Mouse (Mus musculus) MEL (cell line): ENCODE measurements at regions not wholly inside any gene's neighbourhood (a gene's known extent, or its start where the extent isn't known, plus 50 kb on each side); places are given as distances from the start of the nearest gene placed in this dataset.

Experiments used
- DNase-seq: peaks from one replicate; pipeline ENCODE4 v3.0.0; 2011; ENCODE audit warnings: low read depth, low spot score
- H3K27ac ChIP-seq: 2 replicates; pipeline ENCODE4 v1.5.1; 2012; ENCODE audit warnings: low read depth, mild to moderate bottlenecking, control low read depth, low read length, moderate library complexity; ENCODE audit not compliant: control insufficient read depth
- H3K27me3 ChIP-seq, 2 experiments: fragments of 150-350 bp in 1 of 2; sonication (generic) in 1 of 2; 2 replicates each; pipeline ENCODE4 v1.6.1; 2012; ENCODE audit warnings: low read length in 2 of 2, mild to moderate bottlenecking in 2 of 2, improper control_type of control experiment in 1 of 2, moderate library complexity in 1 of 2; ENCODE audit not compliant: insufficient read depth in 2 of 2, control insufficient read depth in 1 of 2
- H3K36me3 ChIP-seq, 2 experiments: 2 replicates each; pipeline ENCODE4 v1.6.1; 2012 to 2014; ENCODE audit warnings: low read length in 2 of 2, improper control_type of control experiment in 1 of 2, inconsistent platforms in 1 of 2, mild to moderate bottlenecking in 1 of 2; ENCODE audit not compliant: insufficient read depth in 2 of 2, control insufficient read depth in 1 of 2
- H3K4me1 ChIP-seq, 2 experiments: fragments of 150-350 bp in 1 of 2; sonication (generic) in 1 of 2; 2 replicates each; pipeline ENCODE4 v1.6.1; 2012; ENCODE audit warnings: low read length in 2 of 2, improper control_type of control experiment in 1 of 2, mild to moderate bottlenecking in 1 of 2; ENCODE audit not compliant: insufficient read depth in 2 of 2, control insufficient read depth in 1 of 2
- H3K4me3 ChIP-seq, 2 experiments: fragments of 150-350 bp in 1 of 2; sonication (generic) in 1 of 2; 2 replicates each; pipeline ENCODE4 v1.5.1; 2012; ENCODE audit warnings: low read depth in 2 of 2, low read length in 2 of 2, mild to moderate bottlenecking in 2 of 2, moderate library complexity in 2 of 2, control low read depth in 1 of 2, improper control_type of control experiment in 1 of 2; ENCODE audit not compliant: control insufficient read depth in 1 of 2, insufficient read depth in 1 of 2
- H3K79me2 ChIP-seq: 2 replicates; pipeline ENCODE4 v1.6.1; 2012; ENCODE audit warnings: mild to moderate bottlenecking, low read length, moderate library complexity; ENCODE audit not compliant: control insufficient read depth, poor library complexity, insufficient read depth
- H3K9ac ChIP-seq: 2 replicates; pipeline ENCODE4 v1.6.1; 2012; ENCODE audit warnings: low read depth, mild to moderate bottlenecking, control low read depth, low read length, moderate library complexity; ENCODE audit not compliant: control insufficient read depth, poor library complexity, severe bottlenecking
- H3K9me3 ChIP-seq: fragments of 150-350 bp; sonication (generic); replicated peaks from 2 replicates; pipeline ENCODE4 v1.6.1; 2012; ENCODE audit warnings: mild to moderate bottlenecking, low read length, improper control_type of control experiment, moderate library complexity; ENCODE audit not compliant: insufficient read depth
- CHD1 ChIP-seq: IDR thresholded peaks from 2 replicates; pipeline ENCODE4 v1.6.1; 2012; ENCODE audit warnings: low read depth, mild to moderate bottlenecking, inconsistent platforms, low read length, improper control_type of control experiment
- EP300 ChIP-seq, 2 experiments: IDR thresholded peaks; 2 replicates each; pipeline ENCODE4 v1.6.1; 2011; ENCODE audit warnings: improper control_type of control experiment in 2 of 2, low read length in 2 of 2, low read depth in 1 of 2, mild to moderate bottlenecking in 1 of 2
- GATA1 ChIP-seq: IDR thresholded peaks from 2 replicates; pipeline ENCODE4 v1.6.1; 2011; ENCODE audit warnings: low read depth, low read length, improper control_type of control experiment
- HCFC1 ChIP-seq: IDR thresholded peaks from 2 replicates; pipeline ENCODE4 v1.6.1; 2012; ENCODE audit warnings: low read depth, mild to moderate bottlenecking, inconsistent platforms, low read length, improper control_type of control experiment, moderate library complexity
- KAT2A ChIP-seq: conservative IDR thresholded peaks from 2 replicates; pipeline ENCODE4 v1.6.1; 2012; ENCODE audit warnings: low read depth, low read length, improper control_type of control experiment, inconsistent platforms
- MAFK ChIP-seq: IDR thresholded peaks from 2 replicates; pipeline ENCODE4 v1.6.1; 2011; ENCODE audit warnings: low read depth, mild to moderate bottlenecking, low read length, improper control_type of control experiment, borderline replicate concordance
- MAX ChIP-seq: IDR thresholded peaks from 2 replicates; pipeline ENCODE4 v1.6.1; 2011; ENCODE audit warnings: low read length, improper control_type of control experiment
- POLR2A ChIP-seq, 2 experiments: IDR thresholded peaks; 2 replicates each; pipeline ENCODE4 v1.6.1; 2011 to 2012; ENCODE audit warnings: low read length in 2 of 2, mild to moderate bottlenecking in 2 of 2, control low read depth in 1 of 2, improper control_type of control experiment in 1 of 2, low read depth in 1 of 2, moderate library complexity in 1 of 2; ENCODE audit not compliant: control insufficient read depth in 1 of 2, insufficient read depth in 1 of 2, poor library complexity in 1 of 2
- RCOR1 ChIP-seq: IDR thresholded peaks from 2 replicates; pipeline ENCODE4 v1.6.1; 2012; ENCODE audit warnings: low read depth, mild to moderate bottlenecking, inconsistent platforms, low read length, improper control_type of control experiment
- TBP ChIP-seq: IDR thresholded peaks from 2 replicates; pipeline ENCODE4 v1.8.0; 2011; ENCODE audit warnings: low read depth, low read length, improper control_type of control experiment
- TCF12 ChIP-seq: IDR thresholded peaks from 2 replicates; pipeline ENCODE4 v1.6.1; 2014; ENCODE audit warnings: low read depth, mild to moderate bottlenecking, inconsistent platforms, low read length, improper control_type of control experiment, moderate library complexity
- UBTF ChIP-seq: IDR thresholded peaks from 2 replicates; pipeline ENCODE4 v1.6.1; 2012; ENCODE audit warnings: low read depth, mild to moderate bottlenecking, inconsistent platforms, low read length, improper control_type of control experiment, moderate library complexity, borderline replicate concordance; ENCODE audit not compliant: insufficient read depth
- USF1 ChIP-seq: IDR thresholded peaks from 2 replicates; pipeline ENCODE4 v1.6.1; 2014; ENCODE audit warnings: low read depth, mild to moderate bottlenecking, inconsistent platforms, low read length, improper control_type of control experiment, moderate library complexity
- USF2 ChIP-seq, 2 experiments: IDR thresholded peaks; 2 replicates each; pipeline ENCODE4 v1.6.1; 2011 to 2012; ENCODE audit warnings: improper control_type of control experiment in 2 of 2, low read length in 2 of 2, borderline replicate concordance in 1 of 2, inconsistent platforms in 1 of 2, low read depth in 1 of 2, mild to moderate bottlenecking in 1 of 2; ENCODE audit not compliant: insufficient read depth in 1 of 2

- TF ChIP-seq MAX (no peak), TBP (no peak), HCFC1 (no peak), CHD1 (no peak), UBTF (no peak)
- Histone ChIP-seq H3K36me3 (no peaks in the 10 kb centered on the region), H3K9me3 (no peaks in the 10 kb centered on the region)
Measured at GRCm38 (mm10) chr19:6600873-6601530, 58.2 kb upstream of the Slc22a12 start.

GRCm38 (mm10) chr19:6599281-6599680 is 56.4 kb upstream of the Slc22a12 start:
- H3K9me3 ChIP-seq: no peaks in the 10 kb centered on the region
- H3K27ac ChIP-seq: no peak overlapping the region
- no peaks in the 10 kb centered on the region for H3K4me1 ChIP-seq
- H3K36me3 ChIP-seq: no peaks in the 10 kb centered on the region
- no peak overlapping the region for H3K9ac ChIP-seq
- no peak for DNase-seq
- TF ChIP-seq GATA1: no peak
- no peak for TF ChIP-seq USF2 (IDR thresholded peaks at IDR 0.05; ENCODE audit: borderline replicate concordance in 1 of 2, insufficient read depth in 1 of 2, low read depth in 1 of 2, low read length in 2 of 2)
- no peak for TF ChIP-seq POLR2A (IDR thresholded peaks at IDR 0.05; ENCODE audit: control insufficient read depth in 1 of 2, insufficient read depth in 1 of 2, low read depth in 1 of 2, low read length in 2 of 2, poor library complexity in 1 of 2)
- no peak for TF ChIP-seq HCFC1
- no peak for TF ChIP-seq RCOR1
- no peak for TF ChIP-seq TBP
- TF ChIP-seq USF1: no peak
- TF ChIP-seq MAFK: no peak
- TF ChIP-seq EP300 (IDR thresholded peaks at IDR 0.05; ENCODE audit: low read depth in 1 of 2, low read length in 2 of 2): no peak
- TF ChIP-seq KAT2A: no peak
- TF ChIP-seq TCF12: no peak
- H3K27me3 ChIP-seq: peaks cover 2 to 11% of the 10 kb centered on the region in 2 experiments; a peak in 3 of 4 replicates
- no peaks in the 10 kb centered on the region for H3K79me2 ChIP-seq
- no peak overlapping the region for H3K4me3 ChIP-seq

More at GRCm38 (mm10) chr19:6600873-6601530, 58.2 kb upstream of the Slc22a12 start:
- no peak overlapping the region for H3K27ac ChIP-seq
- H3K79me2 ChIP-seq: no peaks in the 10 kb centered on the region
- DNase-seq: peak; percentile 39
- H3K4me3 ChIP-seq: no peak overlapping the region
- H3K27me3 ChIP-seq: peaks cover 2 to 7% of the 10 kb centered on the region in 2 experiments; a peak in 3 of 4 replicates
- no peak overlapping the region for H3K9ac ChIP-seq
- no peaks in the 10 kb centered on the region for H3K4me1 ChIP-seq
